Mouse (Mus musculus): ENCODE measurements around the gene Mnd1. TPM values are rescaled to one million over a fixed set of nuclear protein-coding genes. Genes with fewer than 3 reads are reported as not detected.

Gene Mnd1
- polyA plus RNA-seq, 1 experiment from 2014 or later = 8.7 TPM

- Histone ChIP-seq H3K4me2 (no peak overlapping the region), H3K9me3 (replicated peaks) (no peaks in the 10 kb centered on the region), H3K9ac (no peak overlapping the region), H3K27ac (no peak overlapping the region), H3K27me3 (no peaks in the 10 kb centered on the region), H3K36me3 (no peaks in the 10 kb centered on the region), H3K4me1 (replicated peaks) (0 out of 2 replicates have a peak, but pooled peaks cover 4% of the 10 kb centered on the region), H3K4me3 (replicated peaks) (no peak overlapping the region)
- ATAC-seq (ENCODE audit: low read depth) (no peak), DNase-seq (no peak)
- WGBS (ENCODE audit: insufficient replicate concordance) = 46% methylated on average over 4 of the region's 4 CpGs
Measured at GRCm38 (mm10) chr3:84065825-84066224, 89.8 kb downstream of the Mnd1 start.

- no peaks in the 10 kb centered on the region for H3K36me3 ChIP-seq
- no peaks in the 10 kb centered on the region for H3K27me3 ChIP-seq
- H3K9me3 ChIP-seq (replicated peaks) = no peaks in the 10 kb centered on the region
- no peak overlapping the region for H3K9ac ChIP-seq
- H3K27ac ChIP-seq = no peak overlapping the region
- 57% methylated on average over 2 of the region's 2 CpGs for WGBS (ENCODE audit: insufficient replicate concordance)
- H3K4me2 ChIP-seq = no peak overlapping the region
- H3K4me1 ChIP-seq (replicated peaks) = 0 out of 2 replicates have a peak, but pooled peaks cover 4% of the 10 kb centered on the region
- ATAC-seq (ENCODE audit: low read depth) (no peak), DNase-seq (no peak)
- no peak overlapping the region for H3K4me3 ChIP-seq (replicated peaks)
Measured at GRCm38 (mm10) chr3:84063369-84063914, 92.1 kb downstream of the Mnd1 start.

GRCm38 (mm10) chr3:84061523-84062453, 93.8 kb downstream of the Mnd1 start:
- no peak; the same call in 1 of the 2 replicates for ATAC-seq (ENCODE audit: low read depth)
- Histone ChIP-seq H3K4me2 (no peak overlapping the region), H3K9me3 (replicated peaks) (no peaks in the 10 kb centered on the region), H3K27me3 (no peaks in the 10 kb centered on the region), H3K27ac (no peak overlapping the region), H3K4me3 (replicated peaks) (no peak overlapping the region), H3K36me3 (no peaks in the 10 kb centered on the region), H3K4me1 (replicated peaks) (0 out of 2 replicates have a peak, but pooled peaks cover 4% of the 10 kb centered on the region), H3K9ac (no peak overlapping the region)
- 52% methylated on average over 13 of the region's 13 CpGs for WGBS (ENCODE audit: insufficient replicate concordance)
- no peak for DNase-seq

- Histone ChIP-seq H3K36me3 (no peaks in the 10 kb centered on the region), H3K27me3 (no peaks in the 10 kb centered on the region), H3K4me1 (replicated peaks) (0 out of 2 replicates have a peak, but pooled peaks cover 4% of the 10 kb centered on the region), H3K4me3 (replicated peaks) (no peak overlapping the region), H3K27ac (no peak overlapping the region), H3K9ac (no peak overlapping the region), H3K4me2 (no peak overlapping the region), H3K9me3 (replicated peaks) (no peaks in the 10 kb centered on the region)
- DNase-seq (no peak), ATAC-seq (ENCODE audit: low read depth) (no peak)
- WGBS (ENCODE audit: insufficient replicate concordance) = 62% methylated on average over 5 of the region's 5 CpGs
Measured at GRCm38 (mm10) chr3:84060946-84061345, 94.6 kb downstream of the Mnd1 start.

- Histone ChIP-seq H3K27me3 (no peaks in the 10 kb centered on the region), H3K27ac (no peak overlapping the region), H3K4me1 (replicated peaks) (0 out of 2 replicates have a peak, but pooled peaks cover 4% of the 10 kb centered on the region), H3K4me3 (replicated peaks) (no peak overlapping the region), H3K36me3 (no peaks in the 10 kb centered on the region), H3K9me3 (replicated peaks) (no peaks in the 10 kb centered on the region), H3K4me2 (no peak overlapping the region), H3K9ac (no peak overlapping the region)
- no peak for DNase-seq
- no peak for ATAC-seq (ENCODE audit: low read depth)
- 49% methylated on average over 4 of the region's 4 CpGs for WGBS (ENCODE audit: insufficient replicate concordance)
Measured at GRCm38 (mm10) chr3:84060128-84060527, 95.5 kb downstream of the Mnd1 start.

DNA sequence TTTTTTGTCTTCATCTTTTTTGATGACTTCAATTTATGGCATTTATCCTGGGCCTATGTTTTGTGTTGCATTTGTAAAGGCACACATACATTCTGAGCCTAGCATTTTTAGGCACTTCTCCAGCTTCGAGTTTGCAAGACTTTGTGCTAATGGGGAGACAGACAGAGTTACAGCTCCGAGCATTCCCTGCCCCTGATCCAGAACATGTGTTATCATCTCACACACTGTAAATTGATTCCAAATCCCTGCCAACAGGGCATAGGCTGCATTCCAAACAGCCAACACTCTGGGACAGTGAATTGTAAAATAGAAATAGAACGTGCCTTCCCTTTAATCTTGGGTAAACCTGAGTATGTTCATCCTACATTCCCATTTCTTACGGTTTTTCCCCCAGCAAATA, 95.9 kb downstream of the Mnd1 start:
- 63% methylated on average over 4 of the region's 4 CpGs for WGBS (ENCODE audit: insufficient replicate concordance)
- Histone ChIP-seq H3K4me1 (replicated peaks) (0 out of 2 replicates have a peak, but pooled peaks cover 4% of the 10 kb centered on the region), H3K9ac (no peak overlapping the region), H3K27me3 (no peaks in the 10 kb centered on the region), H3K4me3 (replicated peaks) (no peak overlapping the region), H3K36me3 (no peaks in the 10 kb centered on the region), H3K9me3 (replicated peaks) (no peaks in the 10 kb centered on the region), H3K4me2 (no peak overlapping the region), H3K27ac (no peak overlapping the region)
- DNase-seq = no peak
- ATAC-seq (ENCODE audit: low read depth) = no peak

DNA sequence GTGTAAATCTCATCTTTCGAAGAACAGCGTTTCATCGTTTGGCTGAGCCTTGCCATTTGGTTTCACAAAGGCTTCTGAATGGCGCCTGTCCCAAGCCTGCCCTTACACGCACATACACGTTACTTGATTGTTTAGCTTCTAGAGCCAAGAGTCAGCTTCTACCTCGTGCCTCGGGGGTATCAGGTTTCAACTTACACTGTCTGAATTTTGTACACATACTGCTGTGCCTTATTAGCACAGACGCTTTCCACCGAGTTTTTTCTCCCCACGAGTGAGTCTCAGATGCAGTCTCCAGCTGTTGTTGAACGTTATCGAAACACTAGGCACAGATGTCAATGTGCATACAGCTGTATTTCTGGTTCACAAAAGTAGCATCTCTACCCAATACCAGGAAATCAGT, 96.3 kb downstream of the Mnd1 start:
- no peak overlapping the region for H3K4me2 ChIP-seq

GRCm38 (mm10) chr3:84048729-84049175, 106.8 kb downstream of the Mnd1 start:
- DNase-seq = no peak
- no peaks in the 10 kb centered on the region for H3K9me3 ChIP-seq (replicated peaks)
- 47% methylated on average over 9 of the region's 9 CpGs for WGBS (ENCODE audit: insufficient replicate concordance)

More for the DNA sequence above, 96.3 kb downstream of the Mnd1 start:
- H3K4me1 ChIP-seq (replicated peaks) = 0 out of 2 replicates have a peak, but pooled peaks cover 4% of the 10 kb centered on the region
- no peaks in the 10 kb centered on the region for H3K36me3 ChIP-seq
- no peak overlapping the region for H3K27ac ChIP-seq
- no peak overlapping the region for H3K9ac ChIP-seq
- WGBS (ENCODE audit: insufficient replicate concordance) = 69% methylated on average over 13 of the region's 13 CpGs
- H3K27me3 ChIP-seq = no peaks in the 10 kb centered on the region
- DNase-seq (no peak), ATAC-seq (ENCODE audit: low read depth) (no peak)
- no peaks in the 10 kb centered on the region for H3K9me3 ChIP-seq (replicated peaks)
- no peak overlapping the region for H3K4me3 ChIP-seq (replicated peaks)

DNA sequence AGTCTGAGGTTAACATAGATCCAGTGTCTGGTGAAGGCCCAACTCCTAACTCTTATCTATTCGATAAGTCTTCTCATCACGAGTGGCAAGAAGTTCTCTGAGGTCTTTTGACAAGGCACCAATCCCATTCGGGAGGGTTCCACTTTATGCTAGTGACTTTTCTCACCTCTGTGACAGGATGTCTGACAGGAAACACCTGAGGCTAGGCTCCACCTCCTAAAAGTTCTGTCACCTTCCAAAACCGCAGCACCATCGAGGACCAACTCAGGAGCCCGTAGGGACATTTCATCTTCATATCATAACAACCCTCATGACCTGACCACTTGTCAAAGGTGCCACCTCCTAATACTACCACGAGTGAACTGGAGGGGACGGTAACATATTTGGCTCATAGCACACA, 109.4 kb downstream of the Mnd1 start:
- WGBS (ENCODE audit: insufficient replicate concordance) = 63% methylated on average over 8 of the region's 8 CpGs
- Histone ChIP-seq H3K27me3 (no peaks in the 10 kb centered on the region), H3K9ac (no peak overlapping the region), H3K36me3 (no peaks in the 10 kb centered on the region), H3K9me3 (replicated peaks) (no peaks in the 10 kb centered on the region), H3K4me3 (replicated peaks) (no peak overlapping the region), H3K4me2 (no peak overlapping the region), H3K4me1 (replicated peaks) (peaks cover 21% of the 10 kb centered on the region), H3K27ac (no peak overlapping the region)
- DNase-seq = no peak
- ATAC-seq (ENCODE audit: low read depth) = no peak

More at GRCm38 (mm10) chr3:84048729-84049175, 106.8 kb downstream of the Mnd1 start:
- ATAC-seq (ENCODE audit: low read depth) = no peak
- no peaks in the 10 kb centered on the region for H3K27me3 ChIP-seq
- no peak overlapping the region for H3K9ac ChIP-seq
- no peak overlapping the region for H3K4me3 ChIP-seq (replicated peaks)
- H3K4me1 ChIP-seq (replicated peaks) = peaks cover 6% of the 10 kb centered on the region; the same call in 1 of the 2 replicates
- H3K4me2 ChIP-seq = no peak overlapping the region
- no peak overlapping the region for H3K27ac ChIP-seq
- H3K36me3 ChIP-seq = no peaks in the 10 kb centered on the region

- H3K9ac ChIP-seq = 0 out of 2 replicates have a peak overlapping the region, but pooled peaks have one; percentile 46
- 19% methylated on average over 8 of the region's 8 CpGs for WGBS (ENCODE audit: insufficient replicate concordance)
- peak overlapping the region; percentile 97 for H3K27ac ChIP-seq
- no peaks in the 10 kb centered on the region for H3K27me3 ChIP-seq
- ATAC-seq (ENCODE audit: low read depth) (peak; percentile 71), DNase-seq (peak; percentile 68)
- H3K36me3 ChIP-seq = peaks cover 5% of the 10 kb centered on the region; the same call in 1 of the 2 replicates
- H3K9me3 ChIP-seq (replicated peaks) = no peaks in the 10 kb centered on the region
- H3K4me1 ChIP-seq (replicated peaks) = peaks cover 48% of the 10 kb centered on the region
- peak overlapping the region; percentile 35 for H3K4me3 ChIP-seq (replicated peaks)
- H3K4me2 ChIP-seq = peak overlapping the region; percentile 97
Measured at GRCm38 (mm10) chr3:84041739-84042138, 113.8 kb downstream of the Mnd1 start.

DNA sequence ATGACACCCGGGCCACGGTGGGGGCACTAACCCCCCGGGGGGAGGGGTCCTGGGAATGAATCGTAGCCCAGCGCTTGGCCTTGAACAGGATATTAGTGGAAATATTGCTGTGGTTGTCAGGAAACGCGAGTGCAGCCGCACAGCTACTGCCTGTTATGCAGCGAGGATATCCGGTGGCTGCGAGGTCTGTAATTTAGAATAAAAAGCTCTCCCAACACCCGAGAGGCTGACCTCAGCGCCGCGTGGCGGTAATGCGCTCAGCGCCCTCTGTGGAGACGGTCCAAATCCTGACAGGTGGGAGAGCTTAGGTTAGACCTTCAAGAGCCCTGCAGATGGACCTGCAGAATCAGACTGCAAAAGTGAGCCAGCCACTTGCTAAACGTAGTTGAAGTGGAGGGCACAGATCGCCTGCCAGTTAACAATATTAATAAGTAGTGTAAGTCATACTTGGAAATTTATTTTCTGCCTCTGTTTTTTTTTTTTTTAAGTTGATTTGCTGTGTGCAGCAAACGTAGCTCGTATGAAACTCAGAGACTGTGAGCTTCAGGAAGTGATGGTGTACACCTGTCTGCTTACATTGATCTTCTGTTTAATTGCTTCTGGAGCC, 115.0 kb downstream of the Mnd1 start:
- no peaks in the 10 kb centered on the region for H3K27me3 ChIP-seq
- peak overlapping the region; percentile 97 for H3K4me2 ChIP-seq
- peak; percentile 61 for DNase-seq
- peak overlapping the region; percentile 88 for H3K9ac ChIP-seq
- 2% methylated on average over 23 of the region's 23 CpGs for WGBS (ENCODE audit: insufficient replicate concordance)
- peak; percentile 27 for ATAC-seq (ENCODE audit: low read depth)
- no peaks in the 10 kb centered on the region for H3K9me3 ChIP-seq (replicated peaks)
- H3K4me1 ChIP-seq (replicated peaks) = peaks cover 60% of the 10 kb centered on the region
- H3K36me3 ChIP-seq = peaks cover 5% of the 10 kb centered on the region; the same call in 1 of the 2 replicates
- peak overlapping the region; percentile 97 for H3K27ac ChIP-seq
- H3K4me3 ChIP-seq (replicated peaks) = peak overlapping the region; percentile 91
